Mouse (Mus musculus) embryo, embryonic 9.5 days (tissue): ENCODE data around the gene Ank3.
A peak's percentile ranks its signal among the peaks of the same experiment; 100 is the strongest.

Experiments used
- DNase-seq: peaks from one replicate; pipeline ENCODE4 v3.0.0-alpha.2; 2017; ENCODE audit errors: extremely low spot score

Ank3 gene

DNA sequence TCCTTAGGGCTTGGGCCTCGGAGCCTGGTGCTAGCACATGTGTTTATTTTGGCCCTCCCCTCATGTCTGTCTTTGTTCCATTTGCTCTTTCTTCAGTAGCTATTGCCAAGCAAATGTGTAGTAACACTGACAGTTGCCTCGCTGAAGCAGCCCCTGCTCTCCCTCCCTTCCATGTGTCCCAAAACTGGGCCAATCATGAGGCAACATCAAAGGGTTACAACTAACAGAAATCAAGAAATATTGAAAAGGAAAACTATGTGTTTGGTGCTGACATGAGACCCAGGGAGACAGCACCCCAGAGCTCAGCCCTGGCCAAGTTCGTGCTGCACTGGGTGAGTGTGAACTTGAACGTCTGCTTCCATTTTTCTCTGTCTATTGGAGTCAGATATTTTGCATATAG is 365.8 kb downstream of the Ank3 start:
- no peak for DNase-seq

DNA sequence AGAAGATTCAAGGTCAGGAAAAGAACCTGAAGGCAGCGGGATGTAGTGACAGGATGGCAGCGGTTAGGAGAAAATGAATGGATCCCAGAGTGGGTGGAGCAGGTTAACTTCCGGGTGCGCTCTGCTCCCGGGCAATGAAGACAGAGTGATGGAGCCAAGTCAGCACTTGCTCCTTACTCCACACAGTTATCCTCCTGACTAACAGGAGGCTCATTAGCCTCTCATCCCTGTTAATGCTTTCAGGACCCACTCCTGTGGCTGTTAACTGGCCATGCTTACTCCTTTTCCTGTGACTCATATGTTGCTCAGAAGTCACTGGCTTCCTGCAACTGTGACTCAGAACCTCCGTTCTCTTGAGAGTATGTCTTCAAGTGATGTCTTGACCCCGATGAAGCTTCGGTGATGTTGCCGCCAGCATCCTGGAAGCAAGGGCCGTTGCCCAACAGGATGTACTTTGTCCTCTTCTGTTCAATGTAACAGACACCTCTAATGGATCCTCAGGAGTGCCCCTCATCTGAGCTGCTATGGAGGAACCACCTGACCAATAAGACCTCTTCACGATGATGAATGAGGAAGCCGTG is 378.6 kb downstream of the Ank3 start:
- DNase-seq: no peak

DNA sequence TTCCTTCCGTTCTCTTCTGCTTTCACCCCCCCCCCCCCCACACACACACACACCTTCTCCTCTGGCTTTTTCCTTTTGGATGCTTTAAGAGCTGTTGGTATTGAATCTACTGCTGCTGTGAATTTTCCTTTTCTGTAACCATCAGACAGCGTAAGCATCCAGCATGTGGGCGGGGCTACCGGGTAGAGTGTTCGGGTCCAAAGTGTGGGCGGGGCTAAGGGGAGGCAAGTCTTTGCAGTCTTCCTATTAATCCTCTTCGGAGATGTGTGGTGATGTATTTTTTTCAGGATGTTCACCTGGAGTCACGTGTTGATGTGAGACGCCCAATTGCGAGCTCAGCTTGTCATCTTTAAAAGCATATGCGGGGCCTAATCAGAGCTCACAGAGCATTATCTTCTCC is 379.2 kb downstream of the Ank3 start:
- no peak for DNase-seq

DNA sequence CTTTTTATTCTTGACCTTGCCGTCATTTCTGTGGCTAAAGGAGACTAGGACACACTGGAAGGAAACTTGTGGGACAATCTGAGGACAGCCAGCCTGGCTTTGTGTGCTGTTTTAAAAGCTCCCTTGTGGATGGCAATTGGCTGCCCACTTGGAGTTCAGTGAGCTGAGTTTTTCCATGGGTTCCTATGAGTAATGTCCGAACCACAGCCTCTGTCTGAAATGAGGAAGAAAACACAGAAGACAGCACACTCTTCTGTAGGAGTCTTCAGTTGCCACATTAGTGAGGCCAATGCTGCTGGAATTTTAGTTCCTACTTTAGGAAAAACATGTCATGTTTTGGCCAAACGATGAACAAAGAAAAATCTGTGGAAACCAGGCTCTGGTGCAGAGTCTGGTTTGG is 380.7 kb downstream of the Ank3 start:
- no peak for DNase-seq

DNA sequence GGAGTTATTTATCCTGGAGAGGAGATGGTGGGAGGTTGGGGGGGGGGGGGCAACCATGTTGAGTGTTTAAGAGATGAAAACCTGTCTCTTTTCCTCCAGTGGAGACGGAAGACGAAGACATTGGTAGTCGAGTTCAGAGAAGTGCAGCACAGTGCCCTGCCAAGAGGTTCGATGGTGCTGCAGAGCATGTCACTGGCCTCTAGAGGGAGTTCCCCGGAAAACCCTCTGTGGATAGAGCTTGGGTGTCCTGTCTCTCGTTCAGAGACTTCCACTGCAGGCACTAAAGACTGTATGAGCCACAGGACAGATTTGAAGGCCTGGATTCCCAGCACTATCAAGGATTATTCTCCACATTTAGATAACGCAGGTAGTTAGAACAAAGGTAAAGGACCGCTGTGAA is 382.9 kb downstream of the Ank3 start:
- peak; percentile 56 for DNase-seq

DNA sequence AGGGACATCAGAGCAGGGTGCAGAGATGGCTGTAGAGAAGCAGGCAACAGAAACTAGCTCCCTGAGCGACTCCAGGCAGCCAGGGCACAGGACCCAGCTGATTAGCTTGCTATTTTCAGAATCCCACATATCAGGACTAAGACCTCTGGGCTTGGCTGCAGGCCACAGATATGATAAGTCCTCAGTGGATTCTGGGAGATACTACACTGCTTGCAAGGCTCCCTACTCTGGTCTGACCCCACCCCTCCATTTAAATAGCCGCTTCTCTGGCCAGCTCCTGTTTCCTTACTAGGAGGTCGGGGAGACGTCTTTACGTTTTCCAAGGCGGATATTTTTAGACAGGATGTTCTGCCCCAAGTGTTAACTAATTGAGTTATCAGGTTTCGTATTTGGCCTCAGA is 386.7 kb downstream of the Ank3 start:
- no peak for DNase-seq

DNA sequence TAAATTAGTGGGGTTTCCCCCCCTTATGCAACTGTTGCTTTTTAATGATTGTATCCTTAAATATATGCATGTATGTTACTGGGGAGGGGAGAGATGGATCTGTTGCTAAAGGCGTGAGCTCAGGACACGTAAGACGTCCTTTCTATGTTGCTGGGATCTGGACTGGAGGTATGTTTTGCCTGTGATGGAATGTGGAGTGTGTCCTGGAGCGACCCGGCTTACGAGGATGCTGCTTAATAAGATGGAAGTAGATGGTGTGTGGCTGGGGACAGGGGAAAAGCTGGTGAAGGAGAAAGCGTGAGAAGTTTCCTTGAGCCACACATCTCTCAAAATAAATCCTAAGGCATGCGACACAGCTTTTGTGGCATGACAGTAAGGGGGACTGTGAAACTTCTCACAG is 387.1 kb downstream of the Ank3 start:
- no peak for DNase-seq

DNA sequence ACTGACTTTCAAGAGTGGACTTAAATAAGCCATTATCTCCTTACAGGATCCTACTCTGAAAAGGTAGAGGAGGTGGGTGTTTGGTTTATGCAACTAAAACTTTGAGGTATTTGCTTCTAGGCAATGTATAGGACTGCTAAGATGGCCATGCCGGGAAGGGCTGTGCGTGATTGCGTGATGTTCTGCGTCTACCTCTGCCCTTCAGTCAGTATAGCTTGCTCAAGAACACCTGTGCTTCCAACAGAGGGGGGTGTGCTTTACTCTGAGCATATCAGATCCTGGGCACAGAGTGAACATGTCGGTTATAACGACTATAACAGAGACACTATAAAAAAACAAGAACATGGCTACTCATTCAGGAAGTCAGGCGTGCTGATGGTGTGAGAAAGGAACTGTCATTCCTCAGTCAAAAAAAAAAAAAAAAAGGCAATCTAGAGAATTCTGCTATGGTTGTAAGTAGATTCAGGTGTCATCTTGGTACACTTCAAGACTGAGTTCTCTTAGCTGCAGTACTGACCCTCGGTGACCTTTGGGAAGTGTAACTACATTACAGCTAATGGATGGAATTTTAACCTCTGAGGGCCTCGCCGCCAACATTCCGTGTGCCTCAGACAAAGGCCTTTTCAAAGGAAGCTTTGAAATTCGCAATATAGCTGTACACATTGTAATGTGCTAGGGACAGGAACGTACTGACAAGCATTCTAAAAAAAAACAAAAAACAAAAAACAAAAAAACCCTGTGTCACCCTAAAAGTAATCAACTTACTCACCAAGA is 387.8 kb downstream of the Ank3 start:
- peak; percentile 36 for DNase-seq

DNA sequence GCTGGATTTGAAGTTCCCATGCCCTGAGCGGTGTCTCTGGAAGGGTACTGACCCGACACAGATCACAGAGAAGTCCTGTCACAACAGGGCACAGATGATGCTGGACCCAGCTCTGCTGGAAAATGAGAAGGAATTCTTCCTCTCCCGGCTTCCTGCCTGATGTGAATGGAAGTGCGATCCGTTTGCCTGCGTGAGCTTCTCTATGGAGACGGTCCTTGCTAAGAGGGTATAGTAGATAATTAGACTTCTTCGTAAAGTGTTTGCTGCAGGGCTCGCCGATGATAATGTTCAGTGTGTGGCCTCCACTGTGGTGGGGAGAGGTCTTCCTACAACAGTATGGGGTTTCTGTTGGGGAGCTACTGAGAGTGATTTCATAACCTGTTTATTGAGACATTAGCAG is 388.8 kb downstream of the Ank3 start:
- DNase-seq: no peak

DNA sequence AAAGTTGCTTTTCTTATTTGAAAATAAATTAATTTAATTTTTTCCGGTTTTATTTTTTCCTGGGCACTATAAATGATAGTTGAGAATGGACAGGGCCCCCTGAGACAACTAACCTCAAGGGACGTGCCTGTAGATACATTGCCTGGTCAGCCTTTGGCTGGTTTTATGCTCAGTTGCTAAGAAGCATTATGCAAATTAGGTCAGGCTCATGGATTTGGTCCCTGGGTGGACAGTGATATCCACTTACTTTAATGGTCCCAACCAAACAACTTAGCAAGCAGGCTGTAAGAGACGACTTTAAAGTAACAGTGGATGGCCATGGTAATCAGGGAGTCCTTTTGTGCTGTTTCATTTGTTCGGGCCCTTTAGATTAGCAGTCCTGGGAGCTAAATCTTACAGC is 392.0 kb downstream of the Ank3 start:
- DNase-seq: no peak

DNA sequence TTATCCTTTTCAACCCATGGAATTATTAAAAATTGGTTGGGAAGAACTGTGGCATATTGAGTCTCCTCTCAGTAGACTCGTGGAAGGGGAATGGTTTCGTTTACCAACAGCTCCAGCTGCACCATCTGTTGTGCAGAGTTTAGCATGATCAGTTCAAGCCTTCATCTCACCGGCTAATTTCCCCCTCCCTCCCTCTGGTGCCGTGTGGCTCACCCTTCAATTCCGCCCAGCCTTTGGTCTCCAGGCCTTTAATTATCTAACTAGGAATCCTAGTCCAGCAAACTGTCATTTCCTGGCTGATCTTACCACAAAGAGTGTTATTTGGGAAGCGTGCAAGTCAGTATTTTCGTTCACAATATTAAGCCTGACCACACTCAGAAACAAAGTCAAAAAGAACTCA is 393.4 kb downstream of the Ank3 start:
- DNase-seq: no peak

DNA sequence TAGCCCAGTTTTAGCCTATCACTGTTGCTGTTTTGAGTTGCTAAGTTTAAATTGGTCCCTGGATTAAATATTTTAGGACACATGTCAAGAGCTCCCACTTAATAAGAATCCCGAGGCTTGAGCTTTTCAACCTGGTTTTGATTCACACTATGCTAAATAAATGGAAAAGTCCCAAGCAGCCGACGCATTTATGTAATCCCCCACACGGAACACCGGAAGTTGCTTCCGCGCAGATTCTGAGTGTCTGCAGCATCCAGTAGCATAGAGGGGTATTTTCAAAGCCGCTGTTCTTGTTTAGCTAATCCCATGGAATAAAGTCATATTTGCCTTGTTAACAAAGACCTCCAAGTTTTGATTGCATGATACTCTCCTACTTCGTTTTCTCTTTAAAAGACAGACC is 393.8 kb downstream of the Ank3 start:
- DNase-seq: no peak

DNA sequence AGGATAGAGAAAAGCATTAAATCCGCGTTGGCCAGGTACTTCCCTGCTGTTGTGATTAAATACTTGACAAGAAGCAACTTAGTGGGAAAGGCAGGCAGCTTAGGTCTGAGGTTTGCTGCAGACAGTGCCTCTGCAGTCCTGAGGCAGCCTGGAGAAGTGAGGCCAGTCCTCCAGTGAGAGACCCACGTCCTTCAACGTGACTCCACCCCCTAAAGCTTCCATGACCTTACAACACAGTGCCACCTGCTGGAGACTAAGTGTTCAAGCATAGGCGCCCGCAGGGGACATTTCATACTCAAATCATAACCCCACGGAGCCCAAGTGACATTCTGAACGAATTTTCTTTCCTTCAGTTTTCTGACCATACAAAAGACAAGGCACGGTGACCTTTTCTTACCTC is 394.5 kb downstream of the Ank3 start:
- DNase-seq: peak; percentile 58

DNA sequence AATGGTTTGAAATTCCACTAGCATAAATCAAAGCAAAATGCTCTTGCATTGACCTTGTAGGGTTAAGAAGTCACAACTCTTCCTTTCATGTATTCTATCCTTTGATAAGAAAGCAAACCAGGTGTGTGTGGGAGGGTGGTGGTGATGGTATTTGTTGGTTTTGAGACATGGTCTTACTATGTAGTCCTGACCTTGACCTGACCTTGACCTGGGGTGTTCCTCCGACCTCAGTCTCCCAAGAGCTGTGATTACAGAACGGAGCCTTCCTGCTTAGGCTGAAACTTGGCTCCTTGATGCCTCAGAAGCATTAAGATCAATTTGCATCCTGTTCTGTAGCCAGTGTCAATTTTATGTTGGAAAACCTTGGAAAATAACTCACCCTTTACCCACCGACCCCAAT is 397.1 kb downstream of the Ank3 start:
- no peak for DNase-seq

DNA sequence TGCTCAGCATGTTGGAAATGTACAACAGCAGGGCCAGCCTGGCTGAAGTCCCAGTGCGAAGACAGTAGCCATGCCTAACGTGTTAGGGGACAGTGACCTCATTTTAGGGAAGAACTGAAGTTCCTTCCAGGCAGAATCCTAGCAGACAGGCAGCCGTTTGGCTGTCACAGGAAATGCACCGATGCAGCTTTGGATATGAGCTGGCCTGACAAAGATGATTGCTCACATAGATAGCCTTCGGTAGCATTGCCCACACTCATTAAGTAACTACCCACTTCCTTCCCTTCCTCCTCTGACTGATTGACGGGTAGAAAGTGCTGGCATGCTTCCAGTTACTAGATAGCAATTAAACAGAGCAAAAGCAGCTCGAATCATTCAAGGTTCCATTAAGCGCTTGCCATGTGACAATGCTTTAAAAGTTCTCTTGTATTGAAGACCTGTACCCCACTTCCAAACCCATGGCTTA is 397.9 kb downstream of the Ank3 start:
- no peak for DNase-seq

DNA sequence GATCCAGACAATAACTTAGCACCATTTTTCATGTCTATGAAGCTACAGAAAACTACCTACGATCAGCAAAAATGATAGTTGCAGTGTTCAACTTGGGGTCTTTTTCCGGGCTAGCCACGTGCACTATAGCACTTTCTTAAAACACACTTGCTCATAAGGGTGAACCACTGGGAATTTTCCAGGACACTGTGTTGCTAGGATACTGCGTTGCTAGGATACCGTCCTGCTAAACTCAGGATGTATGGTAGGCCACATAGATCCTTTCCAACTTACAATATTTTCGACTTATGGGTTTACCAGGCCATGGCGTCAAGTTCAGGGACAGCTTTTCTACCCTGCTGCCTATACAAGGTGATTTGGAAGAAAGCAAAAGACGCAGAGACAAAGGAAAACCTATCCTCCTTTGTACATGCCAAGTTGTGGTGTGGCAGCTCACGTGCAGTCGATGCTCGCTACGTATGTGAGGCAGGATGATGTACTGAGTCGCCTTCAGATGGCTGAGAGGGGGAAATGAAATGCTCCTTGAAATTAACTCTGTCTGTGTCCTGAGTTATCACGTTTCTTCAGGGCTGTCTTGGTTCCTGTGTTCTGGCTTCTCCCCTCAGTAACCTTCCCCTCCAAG is 404.7 kb downstream of the Ank3 start:
- DNase-seq: no peak

DNA sequence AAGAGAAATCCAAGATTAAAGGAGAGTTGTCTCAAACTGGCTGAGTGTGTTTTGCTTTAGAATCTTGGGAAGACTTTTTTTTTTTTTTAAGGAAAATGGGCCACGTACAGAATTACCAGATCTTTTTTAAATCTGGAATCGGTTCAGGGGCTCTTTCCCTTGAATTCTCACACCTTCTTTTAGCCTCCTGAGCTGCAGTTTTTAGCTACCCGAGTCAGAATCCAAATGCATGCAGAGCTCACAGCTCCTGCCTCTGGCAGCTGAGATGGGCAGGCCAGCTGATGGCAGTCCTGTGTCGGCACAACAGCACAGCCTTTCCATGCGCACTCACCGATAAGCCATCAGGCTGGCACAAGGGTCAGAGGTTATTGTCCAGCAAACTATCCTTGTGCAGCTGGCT is 406.0 kb downstream of the Ank3 start:
- DNase-seq: no peak

DNA sequence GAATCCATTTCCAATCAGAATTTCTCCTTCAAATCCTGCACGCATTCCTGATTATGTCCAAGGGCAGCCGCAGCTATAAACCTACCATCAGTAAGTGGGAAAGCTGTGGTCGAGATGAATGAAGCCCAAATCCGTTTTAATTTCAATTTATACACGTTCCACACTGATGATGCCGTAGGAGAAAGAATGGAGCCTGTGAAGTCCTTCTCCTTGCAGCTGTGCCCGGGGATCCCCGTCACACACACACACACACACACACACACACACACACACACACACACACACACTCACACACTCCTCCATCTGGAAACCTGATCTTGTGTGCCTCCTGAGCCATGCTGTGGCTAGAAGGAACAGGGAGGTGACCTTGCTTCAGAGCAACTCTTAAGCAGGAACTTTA is 412.2 kb downstream of the Ank3 start:
- no peak for DNase-seq

DNA sequence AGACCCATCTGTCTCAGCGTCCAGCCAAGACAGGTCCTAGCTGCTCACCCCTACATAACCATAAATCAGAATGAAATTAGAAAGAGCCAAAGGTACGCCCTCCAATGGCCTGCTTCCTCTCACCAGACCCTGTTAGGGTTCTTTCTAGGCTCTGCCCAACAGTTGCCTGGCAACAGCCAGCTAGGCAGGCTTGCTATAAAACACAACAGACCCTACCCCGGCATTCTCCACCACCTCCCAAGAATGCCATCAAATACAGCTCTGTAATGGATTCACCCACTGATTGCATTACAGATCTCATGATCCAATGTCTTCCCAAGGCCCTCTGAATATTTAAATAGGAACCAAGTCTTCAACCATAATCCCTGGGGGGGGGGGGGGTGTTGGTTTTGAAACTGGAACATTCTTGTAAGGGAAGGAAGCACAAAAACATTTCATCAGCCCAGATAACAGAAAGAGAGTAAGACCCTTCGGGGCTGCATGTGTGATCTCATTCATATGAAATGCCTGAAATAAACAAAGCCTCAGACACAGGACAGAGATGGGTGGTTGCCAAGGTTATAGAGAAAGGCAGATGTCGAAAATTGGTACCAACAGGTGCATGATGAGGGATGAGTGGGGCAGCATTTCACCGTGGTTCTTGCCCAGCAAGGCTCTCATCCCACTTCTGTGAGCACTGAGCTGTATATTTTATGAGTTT is 415.4 kb downstream of the Ank3 start:
- DNase-seq: no peak

DNA sequence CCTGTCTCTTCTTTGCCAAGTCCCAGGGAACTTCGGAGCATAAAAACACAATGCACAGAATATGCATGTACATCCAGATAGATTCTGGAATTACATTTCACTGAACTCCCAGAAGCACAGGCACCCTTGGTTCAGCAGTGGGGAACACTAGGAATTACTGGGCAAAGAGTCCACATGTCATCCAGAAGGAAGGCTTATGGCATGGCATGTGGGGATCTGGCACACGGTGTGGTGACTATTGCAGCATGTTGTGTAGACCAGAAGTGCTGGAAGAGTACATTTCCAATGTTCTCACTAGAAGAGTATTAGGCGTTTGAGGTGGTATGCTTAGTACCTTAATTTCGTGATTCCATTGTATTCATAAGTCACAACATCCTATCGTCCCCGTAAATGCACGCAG is 422.7 kb downstream of the Ank3 start:
- DNase-seq: no peak

DNA sequence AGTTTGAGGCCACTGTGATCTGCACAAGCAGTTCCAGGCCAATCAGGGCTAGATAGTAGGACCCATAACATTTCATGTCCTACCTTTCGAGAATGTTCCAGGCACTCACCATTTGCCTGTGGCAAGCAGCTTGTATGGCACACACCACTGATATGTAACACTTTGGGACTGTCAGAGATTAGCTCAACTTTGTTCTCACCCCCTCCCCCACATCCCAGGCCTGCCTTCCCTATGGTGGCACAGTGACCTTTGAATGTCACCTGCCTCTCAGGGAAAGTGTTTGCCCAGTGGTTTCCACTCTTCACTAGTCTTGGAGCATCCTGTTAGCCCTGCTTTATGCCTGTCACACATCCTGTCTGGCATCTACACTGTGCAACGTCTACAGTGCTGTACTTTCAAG is 430.2 kb downstream of the Ank3 start:
- DNase-seq: no peak

DNA sequence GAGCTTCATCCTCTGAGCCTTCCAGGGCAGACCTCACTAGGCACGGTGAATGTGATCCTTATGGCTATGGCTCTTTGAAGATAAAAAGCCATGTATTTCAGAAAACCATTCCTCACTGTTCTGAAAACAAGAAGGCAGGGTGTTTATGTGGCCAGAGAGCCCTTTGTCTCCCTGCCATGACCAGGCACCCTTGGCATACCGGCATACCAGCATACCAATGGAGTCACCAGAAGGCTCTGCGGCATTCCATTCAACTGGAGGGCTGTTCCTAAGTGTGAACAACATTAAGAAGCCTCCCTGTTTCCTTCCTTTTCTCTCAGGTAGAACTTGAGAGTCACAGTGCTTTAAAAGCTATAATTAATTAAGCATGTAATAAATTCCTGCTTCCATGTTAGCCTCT is 430.7 kb downstream of the Ank3 start:
- DNase-seq: no peak

DNA sequence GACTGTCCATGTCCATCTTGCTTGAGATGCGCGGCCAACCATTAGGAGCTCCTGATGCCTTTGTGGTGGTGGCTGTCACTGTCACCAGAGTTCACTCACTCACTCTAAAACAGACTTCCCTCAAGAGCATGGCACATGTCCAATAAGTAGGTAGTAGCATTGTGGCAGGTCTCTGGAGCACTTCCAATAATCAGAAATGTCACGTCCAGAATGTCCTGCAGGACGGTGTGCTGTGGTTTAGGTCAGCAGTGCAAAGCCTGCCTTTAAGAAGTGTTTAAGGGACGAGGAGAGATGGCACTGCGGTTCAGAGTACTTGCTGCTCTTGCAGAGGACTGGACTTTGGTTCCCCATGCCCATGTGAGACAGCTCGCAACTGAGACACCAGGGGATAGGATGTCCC is 433.0 kb downstream of the Ank3 start:
- no peak for DNase-seq
